Mouse (Mus musculus) hindbrain, embryonic 12.5 days (tissue): Measurements from ENCODE around the gene Arhgap44. TPM values are rescaled to one million over a fixed set of nuclear protein-coding genes. Genes with fewer than 3 reads are reported as not detected.

Source experiments
- ATAC-seq: fragments of 200-750 bp; cut with Nextera tagmentation; 2 replicates; pipeline ENCODE4 v1.8.0; 2017; ENCODE audit warnings: moderate TSS enrichment; ENCODE audit not compliant: low FRiP score
- H3K27ac ChIP-seq: fragments of 300-500 bp; sonication (generic); 2 replicates; pipeline ENCODE4 v1.5.1; 2016; ENCODE audit warnings: mild to moderate bottlenecking
- H3K27me3 ChIP-seq: fragments of 300-500 bp; sonication (generic); 2 replicates; pipeline ENCODE4 v1.6.1; 2016; ENCODE audit warnings: mild to moderate bottlenecking
- H3K36me3 ChIP-seq: fragments of 300-500 bp; sonication (generic); 2 replicates; pipeline ENCODE4 v1.6.1; 2016; ENCODE audit warnings: mild to moderate bottlenecking
- H3K4me1 ChIP-seq: fragments of 300-500 bp; sonication (generic); 2 replicates; pipeline ENCODE4 v1.6.1; 2016
- H3K4me2 ChIP-seq: fragments of 300-500 bp; sonication (generic); replicated peaks from 2 replicates; pipeline ENCODE4 v1.6.1; 2016; ENCODE audit warnings: mild to moderate bottlenecking
- H3K4me3 ChIP-seq: fragments of 300-500 bp; sonication (generic); 2 replicates; pipeline ENCODE4 v1.5.1; 2016; ENCODE audit warnings: mild to moderate bottlenecking
- H3K9ac ChIP-seq: fragments of 300-500 bp; sonication (generic); 2 replicates; pipeline ENCODE4 v1.6.1; 2016; ENCODE audit warnings: mild to moderate bottlenecking, moderate library complexity
- H3K9me3 ChIP-seq: fragments of 300-500 bp; sonication (generic); replicated peaks from 2 replicates; pipeline ENCODE4 v1.6.1; 2016; ENCODE audit warnings: mild to moderate bottlenecking
- WGBS: fragments of 180-500 bp; shearing (Covaris S2); methylation state at CpG from one replicate; pipeline ENCODE4 v1.1.7; 2016; 5-methylcytosine and 5-hydroxymethylcytosine counted together
- polyA plus RNA-seq: library from polyadenylated mRNA; unstranded; fragments of >200 nt; fragmentation: Nextera tagmentation; extraction: Ambion mirVana; gene quantifications from 2 replicates; pipeline ENCODE4 v1.2.1, GENCODE M21; 2016

The Arhgap44 gene
- polyA plus RNA-seq, 1 experiment from 2014 or later, result 7.3 TPM

- no peaks in the 10 kb centered on the region for H3K36me3 ChIP-seq
- no peaks in the 10 kb centered on the region for H3K9me3 ChIP-seq
- no peak overlapping the region for H3K4me2 ChIP-seq
- H3K4me1 ChIP-seq, result peaks cover 22% of the 10 kb centered on the region
- no peak overlapping the region for H3K9ac ChIP-seq
- H3K27ac ChIP-seq, result no peak overlapping the region
- 90% methylated on average over 4 of the region's 4 CpGs for WGBS
- ATAC-seq, result no peak
- no peak overlapping the region for H3K4me3 ChIP-seq
- H3K27me3 ChIP-seq, result no peaks in the 10 kb centered on the region
These were observed 34.1 kb downstream of the Arhgap44 start for GRCm38 (mm10) chr11:65128666-65129065.

DNA sequence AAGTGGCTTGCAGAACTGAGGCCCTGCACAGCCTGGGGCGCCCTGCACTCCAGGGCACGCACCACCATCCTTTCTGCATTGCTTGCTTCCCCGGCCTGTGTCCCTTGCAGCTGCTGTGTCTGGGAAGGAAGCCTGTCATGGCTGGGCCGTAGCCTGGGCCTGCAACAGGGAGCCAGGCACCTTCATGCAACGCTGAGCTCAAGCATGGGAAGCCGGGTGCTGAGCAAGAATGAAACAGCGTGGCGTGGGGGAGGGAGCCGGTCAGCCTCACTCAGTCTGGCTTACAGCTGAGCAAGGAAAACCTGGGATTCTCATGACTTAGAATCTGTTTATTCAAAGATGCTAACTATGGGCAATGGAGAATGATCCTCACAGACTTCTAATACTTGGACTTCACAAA lies 36.2 kb downstream of the Arhgap44 start:
- H3K27me3 ChIP-seq, result no peaks in the 10 kb centered on the region
- no peaks in the 10 kb centered on the region for H3K9me3 ChIP-seq
- H3K36me3 ChIP-seq, result no peaks in the 10 kb centered on the region
- peaks cover 22% of the 10 kb centered on the region for H3K4me1 ChIP-seq
- no peak overlapping the region for H3K4me2 ChIP-seq
- no peak overlapping the region for H3K9ac ChIP-seq
- no peak overlapping the region for H3K4me3 ChIP-seq
- H3K27ac ChIP-seq, result peak overlapping the region; percentile 35; the same call in 1 of the 2 replicates
- WGBS, result 57% methylated on average over 9 of the region's 9 CpGs
- no peak for ATAC-seq

DNA sequence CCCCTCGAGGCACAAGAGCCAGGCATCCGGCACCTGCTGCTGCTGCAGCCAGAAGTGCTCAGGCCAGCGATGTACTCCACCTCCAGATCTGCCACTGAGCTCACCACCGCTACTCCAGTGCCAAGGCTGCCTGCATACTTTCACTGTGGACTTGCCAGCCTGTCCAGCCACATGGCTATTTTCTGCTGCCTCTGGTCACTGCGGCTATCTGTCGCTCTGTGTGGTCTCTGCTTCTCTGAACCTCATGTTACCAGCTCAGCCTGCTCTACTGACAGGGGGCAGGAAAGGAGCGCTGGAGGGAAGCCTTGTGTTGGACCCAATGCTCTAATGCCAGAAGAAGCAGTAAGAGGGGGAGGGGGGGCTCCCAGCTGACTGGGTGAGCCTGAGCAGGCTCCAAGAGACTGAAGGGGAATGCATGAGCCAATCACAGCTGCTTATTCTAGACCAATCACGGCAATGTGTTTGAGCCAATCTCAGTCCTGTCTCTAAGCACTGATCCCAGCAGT lies 37.8 kb downstream of the Arhgap44 start:
- H3K4me2 ChIP-seq, result 0 out of 2 replicates have a peak overlapping the region, but pooled peaks have one; percentile 4
- 63% methylated on average over 8 of the region's 8 CpGs for WGBS
- no peaks in the 10 kb centered on the region for H3K36me3 ChIP-seq
- peak overlapping the region; percentile 1; the same call in 1 of the 2 replicates for H3K27ac ChIP-seq
- H3K9ac ChIP-seq, result no peak overlapping the region
- H3K9me3 ChIP-seq, result no peaks in the 10 kb centered on the region
- H3K4me1 ChIP-seq, result peaks cover 22% of the 10 kb centered on the region
- no peak overlapping the region for H3K4me3 ChIP-seq
- H3K27me3 ChIP-seq, result no peaks in the 10 kb centered on the region
- peak; percentile 91 for ATAC-seq

GRCm38 (mm10) chr11:65120276-65120675 lies 42.5 kb downstream of the Arhgap44 start:
- 87% methylated on average over 4 of the region's 4 CpGs for WGBS
- Histone ChIP-seq H3K4me3 (no peak overlapping the region), H3K27me3 (no peaks in the 10 kb centered on the region), H3K9me3 (no peaks in the 10 kb centered on the region), H3K9ac (no peak overlapping the region), H3K4me1 (peaks cover 6% of the 10 kb centered on the region), H3K4me2 (no peak overlapping the region), H3K27ac (no peak overlapping the region), H3K36me3 (no peaks in the 10 kb centered on the region)
- no peak for ATAC-seq

DNA sequence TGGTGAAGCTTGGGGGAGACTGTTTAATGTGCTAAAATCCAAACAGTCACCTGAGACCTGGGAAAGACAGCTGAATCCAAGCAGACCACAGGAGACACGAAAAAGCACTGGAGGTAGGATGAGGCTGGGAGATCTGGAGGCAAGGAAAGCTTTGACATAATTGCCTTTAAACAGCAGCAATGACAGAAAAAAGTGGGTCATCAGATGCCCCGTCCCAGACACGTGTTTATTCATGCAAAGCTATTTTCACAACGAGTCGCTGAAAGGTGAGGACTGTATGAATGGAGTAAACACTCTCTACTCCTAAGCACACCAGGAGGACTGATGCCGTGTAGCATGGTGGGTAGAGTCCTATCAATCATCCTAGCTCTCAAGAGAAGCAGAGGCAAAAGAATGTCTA lies 47.0 kb downstream of the Arhgap44 start:
- H3K4me3 ChIP-seq, result no peak overlapping the region
- no peak overlapping the region for H3K9ac ChIP-seq
- H3K4me2 ChIP-seq, result no peak overlapping the region
- H3K4me1 ChIP-seq, result peaks cover 12% of the 10 kb centered on the region
- no peak for ATAC-seq
- H3K36me3 ChIP-seq, result no peaks in the 10 kb centered on the region
- no peaks in the 10 kb centered on the region for H3K27me3 ChIP-seq
- H3K9me3 ChIP-seq, result no peaks in the 10 kb centered on the region
- 93% methylated on average over 6 of the region's 6 CpGs for WGBS
- no peak overlapping the region for H3K27ac ChIP-seq

- no peaks in the 10 kb centered on the region for H3K27me3 ChIP-seq
- no peaks in the 10 kb centered on the region for H3K36me3 ChIP-seq
- no peak overlapping the region for H3K4me2 ChIP-seq
- H3K27ac ChIP-seq, result no peak overlapping the region
- no peak overlapping the region for H3K4me3 ChIP-seq
- ATAC-seq, result no peak
- WGBS, result 51% methylated on average over 4 of the region's 4 CpGs
- no peak overlapping the region for H3K9ac ChIP-seq
- H3K4me1 ChIP-seq, result peaks cover 27% of the 10 kb centered on the region
- H3K9me3 ChIP-seq, result no peaks in the 10 kb centered on the region
These were observed 50.7 kb downstream of the Arhgap44 start for GRCm38 (mm10) chr11:65112086-65112485.

DNA sequence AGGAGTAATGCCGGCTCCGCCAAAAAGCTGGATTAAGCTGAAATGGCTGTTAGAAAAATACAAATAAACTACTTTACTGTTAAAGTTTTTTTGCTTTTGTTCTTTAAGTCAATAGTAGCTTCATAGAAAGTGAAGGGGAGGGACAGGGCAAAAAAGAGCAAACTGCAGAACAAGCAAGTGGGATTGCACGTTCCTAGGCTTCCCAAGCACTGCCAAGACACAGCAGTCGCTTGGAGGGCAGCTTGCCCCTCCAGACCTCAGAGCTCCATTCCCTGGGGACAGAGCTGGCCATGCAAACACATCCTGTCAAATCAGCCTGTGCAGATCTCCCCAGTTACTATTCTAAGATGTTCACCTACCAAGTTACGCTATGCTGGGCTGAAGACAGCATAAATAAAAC lies 51.1 kb downstream of the Arhgap44 start:
- H3K9me3 ChIP-seq, result no peaks in the 10 kb centered on the region
- no peak overlapping the region for H3K4me2 ChIP-seq
- no peaks in the 10 kb centered on the region for H3K27me3 ChIP-seq
- no peak overlapping the region for H3K9ac ChIP-seq
- no peak overlapping the region for H3K4me3 ChIP-seq
- no peak overlapping the region for H3K27ac ChIP-seq
- peaks cover 27% of the 10 kb centered on the region for H3K4me1 ChIP-seq
- no peaks in the 10 kb centered on the region for H3K36me3 ChIP-seq
- 64% methylated on average over 5 of the region's 5 CpGs for WGBS
- ATAC-seq, result no peak

GRCm38 (mm10) chr11:65110058-65110457 lies 52.7 kb downstream of the Arhgap44 start:
- Histone ChIP-seq H3K4me2 (no peak overlapping the region), H3K9ac (no peak overlapping the region), H3K36me3 (no peaks in the 10 kb centered on the region), H3K27me3 (no peaks in the 10 kb centered on the region), H3K4me1 (peaks cover 27% of the 10 kb centered on the region), H3K4me3 (no peak overlapping the region), H3K9me3 (no peaks in the 10 kb centered on the region), H3K27ac (no peak overlapping the region)
- ATAC-seq, result no peak
- 37% methylated on average over 10 of the region's 10 CpGs for WGBS

DNA sequence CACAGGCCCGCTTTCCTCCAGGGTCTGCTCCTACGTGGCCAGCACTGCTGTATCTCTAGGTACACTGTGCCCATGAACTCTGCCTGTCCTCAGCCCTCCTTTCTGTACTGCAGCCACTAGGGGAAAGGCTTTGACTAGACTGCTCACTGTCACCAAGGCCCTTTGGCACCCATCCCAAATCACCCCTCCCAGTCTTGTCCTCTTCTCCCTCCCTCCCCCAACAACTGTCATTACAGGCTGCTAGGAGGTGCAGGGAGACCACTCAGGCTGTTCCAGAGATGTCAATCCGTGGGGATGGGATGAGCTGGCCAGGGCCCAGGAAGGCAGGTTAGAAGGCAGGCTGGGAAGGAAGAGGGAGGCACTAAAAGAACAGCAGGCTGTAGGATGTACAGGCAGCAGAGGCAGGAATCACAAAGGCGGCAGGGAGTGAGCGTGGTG lies 55.0 kb downstream of the Arhgap44 start:
- Histone ChIP-seq H3K27ac (no peak overlapping the region), H3K4me3 (no peak overlapping the region), H3K9ac (no peak overlapping the region), H3K27me3 (no peaks in the 10 kb centered on the region), H3K9me3 (no peaks in the 10 kb centered on the region), H3K4me1 (peaks cover 27% of the 10 kb centered on the region), H3K36me3 (no peaks in the 10 kb centered on the region), H3K4me2 (no peak overlapping the region)
- 72% methylated on average over 5 of the region's 5 CpGs for WGBS
- ATAC-seq, result peak; percentile 58

GRCm38 (mm10) chr11:65107151-65107550 lies 55.6 kb downstream of the Arhgap44 start:
- H3K4me3 ChIP-seq, result no peak overlapping the region
- H3K9ac ChIP-seq, result no peak overlapping the region
- no peak overlapping the region for H3K27ac ChIP-seq
- H3K27me3 ChIP-seq, result no peaks in the 10 kb centered on the region
- no peaks in the 10 kb centered on the region for H3K36me3 ChIP-seq
- H3K4me1 ChIP-seq, result peaks cover 27% of the 10 kb centered on the region
- no peak for ATAC-seq
- 77% methylated on average over 4 of the region's 4 CpGs for WGBS
- no peaks in the 10 kb centered on the region for H3K9me3 ChIP-seq
- H3K4me2 ChIP-seq, result no peak overlapping the region

DNA sequence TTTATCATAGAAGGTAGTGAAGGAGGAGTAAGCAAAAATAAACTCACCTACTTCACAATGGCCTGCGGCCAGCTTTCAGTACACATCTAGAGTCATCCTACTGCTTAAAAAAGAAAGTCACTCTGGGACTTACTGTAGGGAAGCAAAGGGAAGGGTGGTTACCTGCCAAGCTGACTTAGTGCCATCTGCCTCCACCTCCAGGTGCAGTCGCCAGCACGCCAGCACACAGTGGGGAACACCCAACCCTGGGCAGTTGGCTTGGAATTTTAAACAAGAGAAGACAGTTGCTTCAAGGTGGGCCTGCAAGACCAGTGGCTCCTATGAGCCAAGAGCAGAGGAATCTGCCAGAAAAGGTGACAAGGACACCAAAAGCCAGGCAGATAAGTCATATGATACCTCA lies 58.7 kb downstream of the Arhgap44 start:
- Histone ChIP-seq H3K4me3 (no peak overlapping the region), H3K4me1 (peaks cover 8% of the 10 kb centered on the region; the same call in 1 of the 2 replicates), H3K9me3 (no peaks in the 10 kb centered on the region), H3K27me3 (no peaks in the 10 kb centered on the region), H3K4me2 (no peak overlapping the region), H3K27ac (no peak overlapping the region), H3K36me3 (no peaks in the 10 kb centered on the region), H3K9ac (no peak overlapping the region)
- ATAC-seq, result no peak
- 91% methylated on average over 3 of the region's 3 CpGs for WGBS

GRCm38 (mm10) chr11:65101206-65101605 lies 61.6 kb downstream of the Arhgap44 start:
- no peak overlapping the region for H3K9ac ChIP-seq
- H3K9me3 ChIP-seq, result no peaks in the 10 kb centered on the region
- H3K27ac ChIP-seq, result no peak overlapping the region
- no peaks in the 10 kb centered on the region for H3K36me3 ChIP-seq
- H3K4me3 ChIP-seq, result no peak overlapping the region
- ATAC-seq, result no peak
- H3K27me3 ChIP-seq, result no peaks in the 10 kb centered on the region
- H3K4me1 ChIP-seq, result 0 out of 2 replicates have a peak, but pooled peaks cover 3% of the 10 kb centered on the region
- 81% methylated on average over 11 of the region's 11 CpGs for WGBS
- H3K4me2 ChIP-seq, result no peak overlapping the region

- Histone ChIP-seq H3K36me3 (no peaks in the 10 kb centered on the region), H3K4me1 (0 out of 2 replicates have a peak, but pooled peaks cover 3% of the 10 kb centered on the region), H3K4me2 (no peak overlapping the region), H3K4me3 (no peak overlapping the region), H3K27ac (no peak overlapping the region), H3K27me3 (no peaks in the 10 kb centered on the region), H3K9me3 (no peaks in the 10 kb centered on the region), H3K9ac (no peak overlapping the region)
- 92% methylated on average over 8 of the region's 8 CpGs for WGBS
- ATAC-seq, result no peak
These were observed 62.7 kb downstream of the Arhgap44 start for GRCm38 (mm10) chr11:65100031-65100430.
